Mouse (Mus musculus) induced T-regulatory cell, adult 2 months (primary cell): ENCODE measurements around the gene Ldb3.
A peak's percentile ranks its signal among the peaks of the same experiment; 100 is the strongest.

Source experiments
- DNase-seq: peaks from one replicate; pipeline ENCODE4 v3.0.0-alpha.2; 2012; ENCODE audit warnings: low read depth

The Ldb3 gene

DNA sequence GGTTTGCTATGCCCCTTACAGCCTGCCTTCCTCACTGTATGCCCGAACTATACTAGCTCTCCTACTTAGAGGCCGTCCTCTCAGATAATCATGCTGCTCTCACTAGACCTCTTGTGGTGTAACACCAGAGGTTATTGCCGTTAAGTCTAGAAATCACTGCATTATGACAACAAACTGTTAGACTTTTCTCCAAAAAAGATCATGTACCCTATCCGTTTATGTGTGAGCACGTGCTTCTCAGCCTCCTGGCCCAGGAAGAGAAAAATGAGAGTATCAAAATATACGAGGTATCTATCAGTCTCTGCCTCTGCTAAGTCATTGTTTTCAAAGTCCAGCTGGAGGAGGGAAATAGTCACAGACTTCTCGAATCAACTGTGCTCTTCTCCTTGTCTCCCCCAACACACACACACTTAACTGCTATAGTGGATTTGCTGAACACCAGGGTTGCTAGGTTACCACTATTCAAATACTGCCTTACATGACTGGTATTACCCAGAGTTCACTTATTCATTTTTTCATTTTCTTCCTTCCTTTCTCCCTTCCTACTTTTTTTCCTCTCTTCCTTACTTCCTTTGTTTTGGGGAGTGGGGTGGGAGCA lies 79.5 kb downstream of the Ldb3 start:
- no peak for DNase-seq

- DNase-seq = no peak
Measured at GRCm38 (mm10) chr14:34508187-34508840, 80.2 kb downstream of the Ldb3 start.

DNA sequence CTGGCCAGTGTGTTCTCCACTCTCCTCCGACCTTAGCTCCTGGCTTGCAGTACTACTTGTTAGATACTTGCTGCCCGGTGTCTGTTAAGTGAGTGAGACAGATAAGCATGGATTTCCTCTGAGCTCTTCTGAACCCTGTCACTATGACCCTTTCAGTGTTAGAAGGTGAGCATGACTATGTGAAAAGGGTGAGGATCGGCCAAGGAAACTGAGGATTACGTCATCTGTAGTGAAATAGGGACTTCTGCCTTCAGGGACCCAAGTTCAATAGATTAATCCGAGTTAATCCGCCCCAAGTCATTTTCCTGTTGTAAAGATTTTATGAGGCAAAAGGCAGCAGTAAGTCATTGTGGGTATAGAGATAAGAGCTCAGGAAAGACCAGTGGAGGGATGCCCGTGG lies 83.2 kb downstream of the Ldb3 start:
- DNase-seq = no peak

GRCm38 (mm10) chr14:34504377-34504776 lies 84.1 kb downstream of the Ldb3 start:
- DNase-seq = no peak

GRCm38 (mm10) chr14:34503759-34504158 lies 84.7 kb downstream of the Ldb3 start:
- peak; percentile 22 for DNase-seq

DNA sequence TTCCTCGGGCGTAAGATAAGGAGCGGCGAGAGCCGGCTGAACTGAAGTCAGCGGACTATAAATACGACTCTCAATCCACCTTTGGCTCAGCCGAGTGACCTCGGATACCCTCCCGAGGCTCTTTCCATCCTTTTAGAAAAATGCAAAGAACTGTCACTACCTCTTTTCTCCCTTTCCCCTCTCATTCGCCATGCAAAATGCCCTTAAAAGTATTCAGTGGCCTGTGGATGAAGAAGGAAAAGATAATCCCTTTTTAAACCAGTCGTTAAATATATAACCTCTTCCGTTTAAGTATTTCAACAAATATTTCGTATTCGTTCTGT lies 85.2 kb downstream of the Ldb3 start, which contains the start of gene Bmpr1a:
Gene Bmpr1a (minus strand): TSS at position 17 of the 323 bp plus-strand sequence.
- no peak for DNase-seq

DNA sequence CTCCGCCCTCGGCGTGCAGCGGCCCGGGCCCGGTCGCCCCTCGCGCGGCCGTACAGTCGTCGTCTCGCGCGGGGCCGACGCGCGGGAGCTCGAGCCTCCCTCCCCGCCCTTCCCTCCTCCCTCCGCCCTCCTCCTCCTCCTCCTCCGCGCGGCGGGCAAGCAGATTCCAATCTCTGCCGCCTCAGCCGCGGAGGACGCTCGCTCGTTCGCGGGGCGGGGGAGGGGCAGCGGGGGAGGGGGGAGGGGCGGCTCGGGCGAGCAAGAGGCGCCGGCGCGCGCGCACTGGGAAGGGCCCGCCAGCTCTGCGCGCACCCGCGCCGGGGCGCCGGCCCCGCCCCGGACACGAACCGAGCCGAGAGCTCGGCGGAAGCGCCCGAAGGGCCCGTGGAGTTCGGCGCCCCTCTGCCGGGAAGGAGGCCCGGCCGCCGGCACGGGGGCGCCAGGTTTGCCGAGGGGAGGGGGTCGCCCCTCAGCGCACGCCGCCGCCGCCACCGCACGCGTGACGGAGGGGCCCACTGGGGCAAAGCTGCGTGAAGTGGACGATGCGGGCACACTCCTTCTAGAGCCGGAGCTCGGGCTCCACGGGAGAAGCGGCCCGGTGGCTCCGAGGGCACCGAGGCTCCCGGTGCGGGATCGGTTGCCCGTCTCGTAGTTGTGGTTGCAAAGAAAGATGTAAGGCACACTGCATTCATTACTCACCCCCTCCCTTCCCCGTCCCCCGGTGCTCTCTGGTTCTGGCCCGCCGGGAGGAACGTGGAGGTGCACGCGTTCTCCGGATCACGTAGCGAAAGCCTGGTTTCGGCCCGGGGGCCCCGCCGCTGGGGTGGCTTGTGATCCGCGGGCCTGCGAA lies 85.8 kb downstream of the Ldb3 start:
- peak; percentile 85 for DNase-seq

- DNase-seq = peak; percentile 61
Measured at GRCm38 (mm10) chr14:34501804-34502474, 86.5 kb downstream of the Ldb3 start.

- DNase-seq = peak; percentile 60
Measured at GRCm38 (mm10) chr14:34501447-34501803, 87.1 kb downstream of the Ldb3 start.

GRCm38 (mm10) chr14:34500309-34500708 lies 88.2 kb downstream of the Ldb3 start:
- peak; percentile 13 for DNase-seq

DNA sequence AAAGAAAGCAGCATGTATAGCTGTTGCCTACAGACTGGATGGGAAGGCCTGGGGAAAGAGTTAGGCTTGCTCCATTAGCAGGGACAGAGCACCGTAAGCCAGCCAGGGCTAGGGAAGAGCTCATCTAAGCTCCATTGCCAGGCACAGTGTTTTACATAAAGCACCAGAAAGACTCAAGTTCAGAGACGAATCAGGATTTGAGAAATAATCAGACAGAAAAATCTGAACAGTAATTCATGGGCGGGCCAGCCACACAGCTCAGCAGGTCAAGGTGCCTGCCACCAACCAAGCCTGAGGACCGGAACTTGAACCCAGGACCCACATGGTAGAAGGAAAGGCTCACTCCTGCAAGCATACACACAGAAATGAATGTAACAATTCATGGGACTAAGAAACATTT lies 88.8 kb downstream of the Ldb3 start:
- DNase-seq = no peak

DNA sequence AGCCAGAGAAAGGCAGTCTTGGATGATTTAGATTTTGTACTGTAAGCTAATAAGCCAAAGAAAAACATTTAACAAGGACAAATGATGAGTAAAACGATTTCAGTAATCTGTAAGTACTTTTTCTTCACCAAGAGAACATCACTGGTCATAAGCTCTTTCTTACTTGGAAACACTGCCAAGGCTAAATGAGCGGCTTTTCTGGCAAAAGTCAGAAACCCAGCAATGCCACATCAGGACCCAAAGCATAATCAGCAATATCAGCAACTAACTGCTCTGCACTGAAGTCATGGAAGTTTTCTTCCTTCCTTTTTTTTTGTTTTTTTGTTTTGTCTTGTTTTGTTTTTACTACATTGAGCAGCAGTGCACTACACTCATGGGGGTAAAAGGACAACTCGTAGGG lies 91.1 kb downstream of the Ldb3 start:
- no peak for DNase-seq

GRCm38 (mm10) chr14:34493682-34494081 lies 94.8 kb downstream of the Ldb3 start:
- DNase-seq = no peak

GRCm38 (mm10) chr14:34492688-34493087 lies 95.8 kb downstream of the Ldb3 start:
- no peak for DNase-seq

DNA sequence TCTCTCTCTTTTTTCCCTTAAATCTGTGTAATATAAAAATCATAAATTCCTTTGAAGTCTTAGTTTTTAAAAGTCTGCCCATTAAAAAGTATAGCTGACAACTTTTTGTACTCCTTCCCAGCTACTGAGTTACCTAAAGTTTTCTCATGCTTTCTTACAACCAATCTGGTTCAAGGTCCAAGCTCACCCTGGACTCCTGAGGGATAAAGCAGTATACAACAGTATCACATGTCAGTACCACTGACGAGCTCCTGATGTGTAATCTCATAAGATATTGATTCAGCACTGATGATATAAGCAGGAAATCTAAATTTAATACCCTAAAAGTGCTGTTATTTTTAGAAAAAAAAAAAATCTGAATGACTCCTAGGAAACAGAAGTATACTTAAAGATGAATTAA lies 97.5 kb downstream of the Ldb3 start:
- no peak for DNase-seq

DNA sequence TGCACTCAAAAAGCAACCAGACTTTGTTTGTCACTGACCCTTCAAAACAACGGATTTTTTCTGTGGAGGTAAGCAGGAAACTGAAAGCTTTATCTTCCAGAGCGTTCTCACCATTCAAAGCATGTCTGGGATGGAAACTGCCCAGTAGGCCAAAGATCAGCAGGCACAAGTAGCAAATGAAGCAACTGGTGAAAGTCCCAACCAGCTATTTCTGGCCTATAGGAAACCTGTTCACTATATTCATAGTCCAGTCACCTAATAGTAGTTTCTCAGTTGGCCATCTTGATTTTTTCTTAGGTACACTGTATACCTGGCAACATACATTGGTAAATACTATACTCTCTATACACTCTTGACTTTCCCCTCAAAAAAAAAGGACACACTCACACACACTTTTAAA lies 98.6 kb downstream of the Ldb3 start:
- no peak for DNase-seq

DNA sequence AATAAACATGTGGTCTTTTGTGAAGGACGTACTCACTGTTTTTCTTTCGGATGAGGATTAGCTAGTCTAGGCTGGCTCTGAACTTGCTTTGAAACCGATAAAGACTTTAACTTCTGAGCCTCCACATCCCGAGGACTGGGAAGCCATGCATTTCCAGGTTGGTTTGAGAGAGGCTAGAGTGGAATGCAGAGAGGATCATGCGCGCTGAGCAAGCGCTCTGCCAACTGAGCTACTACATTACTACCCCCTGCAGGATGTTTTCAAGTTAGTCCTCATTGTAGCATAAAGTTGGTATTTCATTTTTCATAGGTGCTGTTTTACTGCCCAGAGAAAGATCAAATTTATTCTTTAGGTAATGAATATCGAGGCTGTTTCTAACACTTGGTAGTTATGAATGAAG lies 102.3 kb downstream of the Ldb3 start:
- DNase-seq = no peak

DNA sequence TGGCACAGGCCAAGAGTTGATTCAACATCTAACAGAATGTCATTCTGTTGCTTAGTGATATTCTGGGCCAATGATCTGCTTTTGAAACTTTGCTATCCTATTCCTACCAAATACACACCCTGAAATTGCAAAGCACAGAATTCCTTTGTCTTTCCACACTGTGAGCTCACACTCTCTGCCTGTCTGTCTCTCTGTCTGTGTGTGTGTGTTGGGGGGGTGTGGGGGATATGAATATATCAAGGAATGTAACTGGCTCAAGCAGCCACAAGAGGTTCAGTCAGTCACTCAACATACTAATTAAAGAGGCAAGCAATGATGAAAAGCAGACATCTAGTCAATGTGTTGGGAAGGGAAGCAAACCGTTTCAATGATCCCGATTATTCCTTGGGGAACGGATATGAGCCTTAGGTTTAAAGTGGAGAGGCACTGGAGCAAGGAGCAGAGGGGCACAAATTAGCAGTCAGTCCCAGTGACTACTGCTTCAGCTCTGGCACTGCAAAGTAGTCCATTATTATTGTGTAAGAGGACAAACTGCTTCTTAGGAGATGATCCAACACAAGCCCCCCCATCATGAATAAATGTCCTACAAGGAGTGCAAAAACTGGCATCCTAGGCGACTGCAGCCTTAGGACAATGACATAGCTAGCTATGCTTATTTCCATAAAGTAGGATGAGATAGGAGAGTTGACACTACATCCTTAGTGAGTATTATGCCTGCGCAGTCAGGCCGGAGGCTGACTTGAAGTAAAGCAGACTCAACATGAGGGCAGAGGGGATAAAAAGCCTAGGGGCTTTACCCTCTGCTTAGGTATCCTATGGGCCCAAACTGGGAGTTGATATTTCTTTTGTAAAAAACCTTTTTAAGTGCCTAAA lies 104.8 kb downstream of the Ldb3 start:
- no peak for DNase-seq
